In genomic region chr10:61064635-61065034, GRCm38 (mm10) we compare ENCODE assay signal across 10 mouse cellular contexts. TPM values are rescaled to one million over a fixed set of nuclear protein-coding genes. Genes with fewer than 3 reads are reported as not detected.
A peak's percentile ranks its signal among the peaks of the same experiment; 100 is the strongest.
DNase-seq lines count a peak whose midpoint lies in the region; ATAC-seq and TF ChIP-seq lines count a peak whose summit lies in the region.
"Had no signal": no experiment of that assay in that cellular context is flagged by ENCODE, and none has a peak within 500 bp of the region (broad histone marks: within the 10 kb centered on the region; RNA-seq: fewer than 3 reads in every experiment).

No protein-coding gene starts in this region.

- H3K4me1 ChIP-seq in hindbrain, embryonic 11.5 days (replicated peaks; ENCODE audit: control insufficient read depth, insufficient read depth, low read length), result peaks cover 4% of the 10 kb centered on the region
- 0 out of 2 replicates have a peak, but pooled peaks cover 5% of the 10 kb centered on the region for H3K4me1 ChIP-seq in hindbrain, postnatal 0 days (ENCODE audit: insufficient read depth, low read length)
- H3K4me1 ChIP-seq in CH12.LX (ENCODE audit: control insufficient read depth in 1 of 2, insufficient read depth in 2 of 2), result peaks cover 5 to 8% of the 10 kb centered on the region in 2 experiments
- H3K4me1 ChIP-seq in liver, embryonic 11.5 days (replicated peaks; ENCODE audit: control insufficient read depth, insufficient read depth, low read length), result peaks cover 14% of the 10 kb centered on the region

- H3K9me3 ChIP-seq in hindbrain, embryonic 11.5 days (ENCODE audit: control insufficient read depth, low read length), result no peaks in the 10 kb centered on the region
- H3K9me3 ChIP-seq in hindbrain, postnatal 0 days (ENCODE audit: low read length), result no peaks in the 10 kb centered on the region
- no peaks in the 10 kb centered on the region for H3K9me3 ChIP-seq in CH12.LX (replicated peaks; ENCODE audit: low read length)
- no peaks in the 10 kb centered on the region for H3K9me3 ChIP-seq in liver, embryonic 11.5 days (ENCODE audit: control insufficient read depth, low read length)

- no peak overlapping the region for H3K27ac ChIP-seq in hindbrain, embryonic 11.5 days (ENCODE audit: low read depth, low read length)
- H3K27ac ChIP-seq in hindbrain, postnatal 0 days, result no peak overlapping the region
- H3K27ac ChIP-seq in CH12.LX (ENCODE audit: insufficient read depth, low read depth), result no peak overlapping the region
- no peak overlapping the region for H3K27ac ChIP-seq in liver, embryonic 11.5 days (ENCODE audit: low read depth, low read length)
- H3K27ac ChIP-seq: macrophage had no signal

- TF ChIP-seq EP300 in CH12.LX (IDR thresholded peaks at IDR 0.05; ENCODE audit: low read length), result no peak

- DNase-seq in hindbrain, embryonic 11.5 days (ENCODE audit: low spot score), result peak; percentile 77
- DNase-seq in hindbrain, postnatal 0 days (ENCODE audit: low spot score), result no peak
- DNase-seq in CH12.LX (ENCODE audit: extremely low read depth) (peak; percentile 24), R1 (ENCODE audit: low read depth, low spot score) (peak; percentile 91)
- DNase-seq in liver, embryonic 11.5 days (ENCODE audit: low spot score), result peak; percentile 64
- no peak for DNase-seq in frontal cortex, postnatal 36 days (ENCODE audit: low spot score in 2 of 2)
- no peak for DNase-seq in cerebellum, adult 8-10 months
- no peak for DNase-seq in frontal cortex, postnatal 10 days (ENCODE audit: low spot score in 2 of 2)
- DNase-seq: kidney, postnatal 25 days had no signal

- no peaks in the 10 kb centered on the region for H3K79me2 ChIP-seq in CH12.LX (replicated peaks; ENCODE audit: control insufficient read depth, extremely low read depth, insufficient read depth, poor library complexity, severe bottlenecking)

- no peaks in the 10 kb centered on the region for H3K27me3 ChIP-seq in hindbrain, embryonic 11.5 days (ENCODE audit: control insufficient read depth, insufficient read depth, low read length)
- H3K27me3 ChIP-seq in hindbrain, postnatal 0 days (ENCODE audit: insufficient read depth, low read length), result no peaks in the 10 kb centered on the region
- H3K27me3 ChIP-seq in CH12.LX (replicated peaks), result peaks cover 61% of the 10 kb centered on the region
- no peaks in the 10 kb centered on the region for H3K27me3 ChIP-seq in liver, embryonic 11.5 days (replicated peaks; ENCODE audit: control insufficient read depth, insufficient read depth, low read length)

- no peak for TF ChIP-seq POLR2A in CH12.LX (IDR thresholded peaks at IDR 0.05; ENCODE audit: low read depth, low read length)

- in situ Hi-C loops in CH12.LX (cut with MboI; ENCODE audit: low pct_ligation_motif_present, low pct_unique_long_range_greater_than_20kb, low sequenced_read_pairs), result no loop called here

- dilution Hi-C loops in CH12.LX (cut with MboI; ENCODE audit: extremely low pct_ligation_motif_present, extremely low pct_unique_long_range_greater_than_20kb, low sequenced_read_pairs), result loop anchor here (25.0 kb wide), 1 partner anchor 302 kb away; the partner anchor contains the start of gene Slc29a3

- H3K4me2 ChIP-seq in hindbrain, embryonic 11.5 days (replicated peaks; ENCODE audit: low read depth, low read length), result peak overlapping the region; percentile 23
- no peak overlapping the region for H3K4me2 ChIP-seq in hindbrain, postnatal 0 days (ENCODE audit: low read depth, low read length)
- H3K4me2 ChIP-seq in CH12.LX (ENCODE audit: insufficient read depth, low read depth, poor library complexity, severe bottlenecking), result no peak overlapping the region
- peak overlapping the region; percentile 50 for H3K4me2 ChIP-seq in liver, embryonic 11.5 days

- no peak for TF ChIP-seq RAD21 in CH12.LX (IDR thresholded peaks at IDR 0.05; ENCODE audit: low read depth, low read length)

- no peak for TF ChIP-seq CTCF in hindbrain, postnatal 0 days (IDR thresholded peaks at IDR 0.05; ENCODE audit: low read depth)
- no peak for TF ChIP-seq CTCF in CH12.LX (conservative IDR thresholded peaks at IDR 0.05 in 1 of 2, IDR thresholded peaks at IDR 0.05 in 1 of 2; ENCODE audit: low read depth in 2 of 2, low read length in 2 of 2)

- no peak overlapping the region for H3K9ac ChIP-seq in hindbrain, embryonic 11.5 days (ENCODE audit: low read depth, low read length)
- no peak overlapping the region for H3K9ac ChIP-seq in hindbrain, postnatal 0 days (replicated peaks; ENCODE audit: low read length)
- no peak overlapping the region for H3K9ac ChIP-seq in CH12.LX (ENCODE audit: insufficient read depth, low read depth)
- no peak overlapping the region for H3K9ac ChIP-seq in liver, embryonic 11.5 days (ENCODE audit: low read depth, low read length)

- ATAC-seq in hindbrain, embryonic 11.5 days (ENCODE audit: low FRiP score), result peak; percentile 44; the same call in 1 of the 2 replicates
- no peak for ATAC-seq in hindbrain, postnatal 0 days
- ATAC-seq in liver, embryonic 11.5 days (replicated peaks; ENCODE audit: low FRiP score), result peak; percentile 53

- H3K4me3 ChIP-seq in hindbrain, embryonic 11.5 days (ENCODE audit: low read depth, low read length), result no peak overlapping the region
- H3K4me3 ChIP-seq in hindbrain, postnatal 0 days (ENCODE audit: low read length), result no peak overlapping the region
- no peak overlapping the region for H3K4me3 ChIP-seq in CH12.LX (replicated peaks in 1 of 3; ENCODE audit: low read depth in 2 of 3, low read length in 2 of 3, poor library complexity in 1 of 3)
- no peak overlapping the region for H3K4me3 ChIP-seq in liver, embryonic 11.5 days (ENCODE audit: low read depth, low read length)

- 6% methylated on average over 8 of the region's 8 CpGs for WGBS in hindbrain, embryonic 11.5 days
- 26% methylated on average over 8 of the region's 8 CpGs for WGBS in hindbrain, postnatal 0 days
- 6% methylated on average over 8 of the region's 8 CpGs for WGBS in liver, embryonic 11.5 days

- H3K36me3 ChIP-seq in hindbrain, embryonic 11.5 days (ENCODE audit: control insufficient read depth, insufficient read depth, low read length), result no peaks in the 10 kb centered on the region
- H3K36me3 ChIP-seq in hindbrain, postnatal 0 days (ENCODE audit: insufficient read depth, low read length), result no peaks in the 10 kb centered on the region
- H3K36me3 ChIP-seq in CH12.LX (replicated peaks in 1 of 2; ENCODE audit: control insufficient read depth in 1 of 2, insufficient read depth in 1 of 2, low read length in 1 of 2), result no peaks in the 10 kb centered on the region
- no peaks in the 10 kb centered on the region for H3K36me3 ChIP-seq in liver, embryonic 11.5 days (ENCODE audit: control insufficient read depth, insufficient read depth, low read length)

TF ChIP-seq in CH12.LX, 34 proteins besides CTCF, POLR2A, EP300 and RAD21:
- no peak for TF ChIP-seq BHLHE40 (IDR thresholded peaks at IDR 0.05; ENCODE audit: low read depth, low read length)
- no peak for TF ChIP-seq ZNF384 (IDR thresholded peaks at IDR 0.05; ENCODE audit: low read depth, low read length)
- TF ChIP-seq SIN3A (IDR thresholded peaks at IDR 0.05; ENCODE audit: low read length), result no peak
- TF ChIP-seq CHD1 (IDR thresholded peaks at IDR 0.05; ENCODE audit: low read depth, low read length), result no peak

RNA-seq across cellular contexts. Expression of gene Pcbd1, which starts 24.5 kb away (rescaled TPM):
- polyA plus RNA-seq in hindbrain, embryonic 11.5 days (2014; fragmentation: Nextera tagmentation; extraction: Ambion mirVana), result 20.3 and 23.8 TPM in 2 replicates
- 22.6 and 36.6 TPM in 2 replicates for total RNA-seq in hindbrain, postnatal 0 days (2014; rRNA removed)
- 62.9 and 63.3 TPM in 2 replicates for polyA plus RNA-seq in hindbrain, postnatal 0 days (2015; fragmentation: Nextera tagmentation; extraction: Ambion mirVana)
- total RNA-seq in CH12.LX (2012; rRNA removed) (34.7 and 36.1 TPM in 2 replicates), CH12.LX (2014; rRNA removed) (16.5 and 19.3 TPM in 2 replicates)
- polyA plus RNA-seq in CH12.LX (2012; ENCODE audit: insufficient read length, low read depth), result 22.5 and 25.3 TPM in 2 replicates
- polyA plus RNA-seq in liver, embryonic 11.5 days (2014; fragmentation: Nextera tagmentation; extraction: Ambion mirVana), result 130 and 137 TPM in 2 replicates
- polyA plus RNA-seq: macrophage had no signal

Comparison
In these comparisons a context has a peak if more than half of its experiments do, and no peak if none do; other contexts are left out.
1. DNase-seq: peak in hindbrain, embryonic 11.5 days (single experiment), CH12.LX (single experiment), R1 (single experiment) and liver, embryonic 11.5 days (single experiment); none in hindbrain, postnatal 0 days (single experiment), frontal cortex, postnatal 36 days (0 of 2), cerebellum, adult 8-10 months (single experiment) and frontal cortex, postnatal 10 days (0 of 2).
2. H3K4me2 ChIP-seq: peak in hindbrain, embryonic 11.5 days (single experiment) and liver, embryonic 11.5 days (single experiment); none in hindbrain, postnatal 0 days (single experiment) and CH12.LX (single experiment).